Mouse (Mus musculus): Measurements from ENCODE around the gene Mcf2l. TPM values are rescaled to one million over a fixed set of nuclear protein-coding genes. Genes with fewer than 3 reads are reported as not detected.

Mcf2l gene
- total RNA-seq, 4 experiments from 2014 or later, result 209 to 241 (median 226) TPM

- no peak for DNase-seq (ENCODE audit: low spot score in 2 of 2)
Observed at GRCm38 (mm10) chr8:13060441-13061150, 187.0 kb downstream of the Mcf2l start, which contains the start of gene Proz. Proz (plus strand) TSS chr8:13060914.

GRCm38 (mm10) chr8:13063112-13063511, 189.5 kb downstream of the Mcf2l start:
- no peak for DNase-seq (ENCODE audit: low spot score in 2 of 2)

Small RNA genes lying within 50 kb of the gene (microRNA-seq; reads per million reads assigned to microRNA genes)
- 0.22 to 0.63 reads per million in 2 experiments for gene Gm38671

Other genes with a start within 250 kb of the Mcf2l start
- 10 to 100 TPM; 37.2 to 39.1 (median 38.6) TPM for gene Tubgcp3, start 201.6 kb upstream of the Mcf2l start, total RNA-seq (2022)
- gene Atp11a, start 116.8 kb upstream of the Mcf2l start, total RNA-seq (2022), result 10 to 100 TPM; 52.3 to 65.7 (median 61.4) TPM
- under 1 TPM in 2 of 4 experiments, not detected in 2; 0.19 to 0.20 TPM for gene F7, start 152.2 kb downstream of the Mcf2l start, total RNA-seq (2022)
- not detected for gene F10, start 163.5 kb downstream of the Mcf2l start, total RNA-seq (2022)
- not detected for gene Proz, start 187.1 kb downstream of the Mcf2l start, total RNA-seq (2022)
- 10 to 100 TPM; 24.6 to 33.1 (median 28.5) TPM for gene Pcid2, start 231.7 kb downstream of the Mcf2l start, total RNA-seq (2022)
- gene Cul4a, start 231.8 kb downstream of the Mcf2l start, total RNA-seq (2022), result 10 to 100 TPM; 52.9 to 58.8 (median 53.7) TPM

All from left cerebral cortex, adult 8-10 months (tissue).